Mouse (Mus musculus): ENCODE results near the gene Krtap5-1.
"Not testable (repeated sequence)": the region's sequence is repeated elsewhere in the genome, so short reads cannot be mapped to it uniquely, and the experiment has no call there.

DNA sequence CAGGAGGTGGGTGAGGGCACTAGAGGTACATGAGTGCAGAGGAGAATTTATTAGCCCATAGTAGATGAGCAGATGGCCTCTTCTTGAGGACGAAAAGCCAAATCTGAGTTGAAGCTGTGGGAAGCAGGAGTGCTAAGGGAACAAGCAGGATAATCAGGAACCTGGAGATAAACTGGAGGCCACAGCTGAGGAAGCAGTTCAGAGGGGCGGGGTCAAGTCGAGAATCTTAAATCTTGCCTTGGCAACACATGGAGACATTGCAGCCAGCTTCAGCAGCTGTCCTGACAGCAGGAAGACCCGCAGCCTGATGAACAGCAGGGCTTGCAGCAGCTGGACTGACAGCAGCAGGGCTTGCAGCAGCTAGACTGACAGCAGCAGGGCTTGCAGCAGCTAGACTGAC lies 810 bp downstream of the Krtap5-1 start:
- TF ChIP-seq POLR2A (IDR thresholded peaks at IDR 0.05; ENCODE audit: control insufficient read depth in 1 of 2, insufficient read depth in 1 of 2, low read depth in 1 of 2, low read length in 2 of 2, poor library complexity in 1 of 2); KAT2A (conservative IDR thresholded peaks at IDR 0.05; ENCODE audit: low read depth, low read length); MAX (IDR thresholded peaks at IDR 0.05; ENCODE audit: low read length); EP300 (IDR thresholded peaks at IDR 0.05; ENCODE audit: low read depth in 1 of 2, low read length in 2 of 2); ZNF384 (IDR thresholded peaks at IDR 0.05; ENCODE audit: low read depth, low read length); ZMIZ1 (IDR thresholded peaks at IDR 0.05; ENCODE audit: low read depth, low read length); GABPA (IDR thresholded peaks at IDR 0.05; ENCODE audit: low read depth, low read length); TBP (IDR thresholded peaks at IDR 0.05; ENCODE audit: low read depth, low read length); USF1 (IDR thresholded peaks at IDR 0.05; ENCODE audit: low read depth, low read length): not testable (repeated sequence)
